Mouse (Mus musculus): ENCODE measurements around the gene Nomo1. TPM values are rescaled to one million over a fixed set of nuclear protein-coding genes. Genes with fewer than 3 reads are reported as not detected.

The Nomo1 gene
- polyA plus RNA-seq (2015; fragmentation: Nextera tagmentation; extraction: Ambion mirVana), result 36.5 and 36.7 TPM in 2 replicates

GRCm38 (mm10) chr7:46033109-46033869 is at the start of gene Nomo1:
Gene Nomo1 (plus strand): TSS chr7:46033698.
- H3K9ac ChIP-seq, result peak within 1 kb of the TSS; percentile 75
- 5% methylated on average over 43 of the region's 44 CpGs for WGBS

GRCm38 (mm10) chr7:45986893-45987292 is 46.6 kb upstream of the Nomo1 start:
- Histone ChIP-seq H3K9me3 (replicated peaks) (no peaks in the 10 kb centered on the region), H3K36me3 (no peaks in the 10 kb centered on the region), H3K4me1 (no peaks in the 10 kb centered on the region), H3K27me3 (no peaks in the 10 kb centered on the region), H3K9ac (no peak overlapping the region), H3K4me3 (replicated peaks) (no peak overlapping the region), H3K4me2 (replicated peaks) (no peak overlapping the region), H3K27ac (replicated peaks) (no peak overlapping the region)
- WGBS, result 70% methylated on average over 6 of the region's 6 CpGs
- no peak for ATAC-seq (ENCODE audit: insufficient number of reproducible peaks, low FRiP score, low TSS enrichment, low read depth)

More at GRCm38 (mm10) chr7:46033109-46033869, at the start of gene Nomo1:
- Histone ChIP-seq H3K36me3 (peaks cover 5% of the 10 kb centered on the region), H3K27me3 (no peaks in the 10 kb centered on the region), H3K4me2 (replicated peaks) (peak within 1 kb of the TSS; percentile 66), H3K9me3 (replicated peaks) (no peaks in the 10 kb centered on the region), H3K4me1 (peaks cover 19% of the 10 kb centered on the region), H3K27ac (replicated peaks) (peak within 1 kb of the TSS; percentile 13; the same call in 1 of the 2 replicates), H3K4me3 (replicated peaks) (peak within 1 kb of the TSS; percentile 84)
- peak; percentile 93 for ATAC-seq (ENCODE audit: insufficient number of reproducible peaks, low FRiP score, low TSS enrichment, low read depth)

DNA sequence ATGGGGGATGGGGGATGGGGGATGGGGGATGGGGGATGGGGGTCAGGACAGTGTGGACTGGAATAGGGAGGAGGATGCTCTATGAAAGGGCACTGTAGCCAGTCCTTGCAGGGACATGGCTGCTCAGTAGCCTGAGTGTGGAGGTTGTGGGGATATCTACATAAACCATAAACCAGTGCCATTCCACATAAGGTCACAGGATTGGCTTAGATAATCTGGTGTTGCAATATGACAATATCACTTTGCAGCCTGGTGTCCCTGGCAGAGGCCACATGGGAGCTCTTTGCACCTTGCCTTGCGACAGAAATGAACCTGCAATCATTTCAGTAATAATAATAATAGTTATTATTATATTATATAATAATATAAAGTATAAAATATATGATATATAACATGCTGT is 45.2 kb upstream of the Nomo1 start:
- Histone ChIP-seq H3K9me3 (replicated peaks) (no peaks in the 10 kb centered on the region), H3K27me3 (no peaks in the 10 kb centered on the region), H3K4me1 (no peaks in the 10 kb centered on the region), H3K27ac (replicated peaks) (no peak overlapping the region), H3K36me3 (no peaks in the 10 kb centered on the region), H3K9ac (no peak overlapping the region), H3K4me2 (replicated peaks) (no peak overlapping the region), H3K4me3 (replicated peaks) (no peak overlapping the region)
- WGBS, result 94% methylated on average over 1 of the region's 1 CpGs
- ATAC-seq (ENCODE audit: insufficient number of reproducible peaks, low FRiP score, low TSS enrichment, low read depth), result no peak

- H3K4me1 ChIP-seq, result no peaks in the 10 kb centered on the region
- H3K36me3 ChIP-seq, result no peaks in the 10 kb centered on the region
- H3K27ac ChIP-seq (replicated peaks), result no peak overlapping the region
- H3K9me3 ChIP-seq (replicated peaks), result no peaks in the 10 kb centered on the region
- no peak overlapping the region for H3K4me3 ChIP-seq (replicated peaks)
- no peak overlapping the region for H3K9ac ChIP-seq
- no peak for ATAC-seq (ENCODE audit: insufficient number of reproducible peaks, low FRiP score, low TSS enrichment, low read depth)
- no peaks in the 10 kb centered on the region for H3K27me3 ChIP-seq
- WGBS, result 75% methylated on average over 8 of the region's 8 CpGs
- H3K4me2 ChIP-seq (replicated peaks), result no peak overlapping the region
Observed at GRCm38 (mm10) chr7:45992470-45992869, 41.0 kb upstream of the Nomo1 start.

GRCm38 (mm10) chr7:46000577-46000976 is 32.9 kb upstream of the Nomo1 start:
- Histone ChIP-seq H3K36me3 (no peaks in the 10 kb centered on the region), H3K27ac (replicated peaks) (no peak overlapping the region), H3K4me1 (no peaks in the 10 kb centered on the region), H3K4me2 (replicated peaks) (no peak overlapping the region), H3K9me3 (replicated peaks) (no peaks in the 10 kb centered on the region), H3K4me3 (replicated peaks) (no peak overlapping the region), H3K9ac (no peak overlapping the region), H3K27me3 (no peaks in the 10 kb centered on the region)
- no peak for ATAC-seq (ENCODE audit: insufficient number of reproducible peaks, low FRiP score, low TSS enrichment, low read depth)
- WGBS, result 93% methylated on average over 4 of the region's 4 CpGs

GRCm38 (mm10) chr7:46002748-46003147 is 30.8 kb upstream of the Nomo1 start:
- Histone ChIP-seq H3K27ac (replicated peaks) (no peak overlapping the region), H3K27me3 (no peaks in the 10 kb centered on the region), H3K9me3 (replicated peaks) (no peaks in the 10 kb centered on the region), H3K4me3 (replicated peaks) (no peak overlapping the region), H3K4me1 (no peaks in the 10 kb centered on the region), H3K36me3 (no peaks in the 10 kb centered on the region), H3K4me2 (replicated peaks) (no peak overlapping the region), H3K9ac (no peak overlapping the region)
- no peak for ATAC-seq (ENCODE audit: insufficient number of reproducible peaks, low FRiP score, low TSS enrichment, low read depth)
- 54% methylated on average over 4 of the region's 4 CpGs for WGBS

- Histone ChIP-seq H3K9ac (no peak overlapping the region), H3K27me3 (no peaks in the 10 kb centered on the region), H3K27ac (replicated peaks) (no peak overlapping the region), H3K36me3 (no peaks in the 10 kb centered on the region), H3K4me3 (replicated peaks) (no peak overlapping the region), H3K9me3 (replicated peaks) (no peaks in the 10 kb centered on the region), H3K4me1 (peaks cover 18% of the 10 kb centered on the region), H3K4me2 (replicated peaks) (no peak overlapping the region)
- 14% methylated on average over 5 of the region's 5 CpGs for WGBS
- ATAC-seq (ENCODE audit: insufficient number of reproducible peaks, low FRiP score, low TSS enrichment, low read depth), result peak; percentile 16; the same call in 1 of the 2 replicates
Observed at GRCm38 (mm10) chr7:46009578-46009977, 23.9 kb upstream of the Nomo1 start.

DNA sequence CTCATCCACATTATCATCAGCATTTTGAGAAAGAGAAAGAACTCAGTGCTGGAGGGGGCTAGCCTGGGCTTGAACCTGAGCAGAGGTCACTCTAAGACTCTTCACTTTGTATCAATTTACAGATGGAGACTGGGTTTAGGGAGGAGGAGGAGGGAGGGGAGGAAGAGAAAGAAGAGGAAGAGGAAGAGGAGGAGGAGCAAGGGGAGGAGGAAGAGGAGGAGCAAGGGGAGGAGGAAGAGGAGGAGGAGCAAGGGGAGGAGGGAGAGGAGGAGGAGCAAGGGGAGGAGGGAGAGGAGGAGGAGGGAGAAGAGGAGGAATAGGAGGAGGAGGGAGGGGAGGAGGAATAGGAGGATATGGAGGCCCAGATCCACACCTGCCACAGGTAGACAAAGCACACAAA is 21.4 kb upstream of the Nomo1 start:
- Histone ChIP-seq H3K27me3 (no peaks in the 10 kb centered on the region), H3K4me3 (replicated peaks) (no peak overlapping the region), H3K36me3 (no peaks in the 10 kb centered on the region), H3K27ac (replicated peaks) (no peak overlapping the region), H3K9ac (no peak overlapping the region), H3K4me2 (replicated peaks) (no peak overlapping the region), H3K4me1 (peaks cover 18% of the 10 kb centered on the region), H3K9me3 (replicated peaks) (no peaks in the 10 kb centered on the region)
- no peak for ATAC-seq (ENCODE audit: insufficient number of reproducible peaks, low FRiP score, low TSS enrichment, low read depth)

GRCm38 (mm10) chr7:46013266-46014010 is 20.1 kb upstream of the Nomo1 start:
- Histone ChIP-seq H3K4me3 (replicated peaks) (no peak overlapping the region), H3K27me3 (no peaks in the 10 kb centered on the region), H3K4me1 (peaks cover 18% of the 10 kb centered on the region), H3K9ac (no peak overlapping the region), H3K4me2 (replicated peaks) (no peak overlapping the region), H3K9me3 (replicated peaks) (no peaks in the 10 kb centered on the region), H3K36me3 (no peaks in the 10 kb centered on the region), H3K27ac (replicated peaks) (peak overlapping the region; percentile 81)
- WGBS, result 17% methylated on average over 9 of the region's 9 CpGs
- ATAC-seq (ENCODE audit: insufficient number of reproducible peaks, low FRiP score, low TSS enrichment, low read depth), result peak; percentile 73

- H3K4me1 ChIP-seq, result 0 out of 2 replicates have a peak, but pooled peaks cover 9% of the 10 kb centered on the region
- ATAC-seq (ENCODE audit: insufficient number of reproducible peaks, low FRiP score, low TSS enrichment, low read depth), result no peak
- H3K27ac ChIP-seq (replicated peaks), result no peak overlapping the region
- no peaks in the 10 kb centered on the region for H3K27me3 ChIP-seq
- no peaks in the 10 kb centered on the region for H3K36me3 ChIP-seq
- H3K4me3 ChIP-seq (replicated peaks), result no peak overlapping the region
- 61% methylated on average over 3 of the region's 3 CpGs for WGBS
- H3K9me3 ChIP-seq (replicated peaks), result no peaks in the 10 kb centered on the region
- H3K9ac ChIP-seq, result no peak overlapping the region
- H3K4me2 ChIP-seq (replicated peaks), result no peak overlapping the region
Observed at GRCm38 (mm10) chr7:46019594-46019993, 13.9 kb upstream of the Nomo1 start.

- H3K9ac ChIP-seq, result no peak overlapping the region
- H3K27me3 ChIP-seq, result no peaks in the 10 kb centered on the region
- no peak overlapping the region for H3K4me2 ChIP-seq (replicated peaks)
- H3K27ac ChIP-seq (replicated peaks), result no peak overlapping the region
- ATAC-seq (ENCODE audit: insufficient number of reproducible peaks, low FRiP score, low TSS enrichment, low read depth), result 0 out of 2 replicates have a peak, but pooled peaks have one; percentile 36
- H3K4me3 ChIP-seq (replicated peaks), result no peak overlapping the region
- H3K36me3 ChIP-seq, result no peaks in the 10 kb centered on the region
- 11% methylated on average over 4 of the region's 4 CpGs for WGBS
- H3K4me1 ChIP-seq, result 0 out of 2 replicates have a peak, but pooled peaks cover 9% of the 10 kb centered on the region
- no peaks in the 10 kb centered on the region for H3K9me3 ChIP-seq (replicated peaks)
Observed at GRCm38 (mm10) chr7:46021951-46022350, 11.5 kb upstream of the Nomo1 start.
